Mouse (Mus musculus) cerebellum, adult 18-20 months (tissue): Measurements from ENCODE around the gene Prr7.
"Not testable (repeated sequence)": the region's sequence is repeated elsewhere in the genome, so short reads cannot be mapped to it uniquely, and the experiment has no call there.

Experiments
- DNase-seq, 2 experiments: peaks; one replicate each; pipeline ENCODE4 v3.0.0; 2021

Gene Prr7

GRCm38 (mm10) chr13:55464027-55464884, at the start of gene Prr7:
Gene Prr7, plus strand, starts transcription at chr13:55464267.
- peak; percentile 40 to 61 for DNase-seq

GRCm38 (mm10) chr13:55414743-55415380, 49.2 kb upstream of the Prr7 start, which contains the start of gene Pfn3:
Gene Pfn3, minus strand, starts transcription at chr13:55415232.
- DNase-seq = no peak

GRCm38 (mm10) chr13:55418004-55418403, 46.1 kb upstream of the Prr7 start:
- DNase-seq = peak; percentile 89 to 90

- DNase-seq = no peak
Observed at GRCm38 (mm10) chr13:55419142-55419541, 44.9 kb upstream of the Prr7 start.

GRCm38 (mm10) chr13:55420018-55420932, 43.8 kb upstream of the Prr7 start:
- peak in 1 of 2 experiments; percentile 11 for DNase-seq

GRCm38 (mm10) chr13:55420933-55421800, 42.9 kb upstream of the Prr7 start:
- peak; percentile 57 to 68 for DNase-seq

GRCm38 (mm10) chr13:55426613-55427012, 37.5 kb upstream of the Prr7 start, which contains the start of gene F12:
Gene F12, minus strand, starts transcription at chr13:55426793.
- no peak for DNase-seq

- no peak for DNase-seq
Observed at GRCm38 (mm10) chr13:55429226-55429888, 34.7 kb upstream of the Prr7 start.

GRCm38 (mm10) chr13:55430566-55430965, 33.5 kb upstream of the Prr7 start:
- DNase-seq = no peak

- no peak for DNase-seq
Observed at GRCm38 (mm10) chr13:55431889-55432685, 32.0 kb upstream of the Prr7 start.

GRCm38 (mm10) chr13:55437111-55437629, 26.9 kb upstream of the Prr7 start:
- not testable (repeated sequence) for DNase-seq

GRCm38 (mm10) chr13:55443799-55444285, 20.2 kb upstream of the Prr7 start:
- no peak for DNase-seq

GRCm38 (mm10) chr13:55444286-55444936, 19.7 kb upstream of the Prr7 start:
- DNase-seq = no peak

- DNase-seq = peak; percentile 99 to 100
Observed at GRCm38 (mm10) chr13:55444937-55445315, 19.1 kb upstream of the Prr7 start, which contains the start of gene Grk6. Gene Grk6, plus strand, starts transcription at chr13:55445072.

GRCm38 (mm10) chr13:55445361-55446091, 18.5 kb upstream of the Prr7 start:
- DNase-seq = no peak

- no peak for DNase-seq
Observed at GRCm38 (mm10) chr13:55446483-55447105, 17.5 kb upstream of the Prr7 start.

GRCm38 (mm10) chr13:55447543-55447943, 16.5 kb upstream of the Prr7 start:
- DNase-seq = no peak

GRCm38 (mm10) chr13:55448131-55448530, 15.9 kb upstream of the Prr7 start:
- no peak for DNase-seq
